Comparison of ENCODE assay signal across 8 mouse cellular contexts in genomic region chr16:94370915-94371300, GRCm38 (mm10). TPM values are rescaled to one million over a fixed set of nuclear protein-coding genes. Genes with fewer than 3 reads are reported as not detected.
DNase-seq lines count a peak whose midpoint lies in the region; ATAC-seq and TF ChIP-seq lines count a peak whose summit lies in the region.

No protein-coding gene starts in this region.

- H3K9ac ChIP-seq in intestine, postnatal 0 days (ENCODE audit: low read depth, low read length) = peak overlapping the region; percentile 84
- peak overlapping the region; percentile 95 for H3K9ac ChIP-seq in liver, embryonic 11.5 days (ENCODE audit: low read depth, low read length)

- peak; percentile 45 for ATAC-seq in common myeloid progenitor, adult 5-6 weeks (replicated peaks; ENCODE audit: low read depth, poor library complexity, severe bottlenecking)
- ATAC-seq in intestine, postnatal 0 days = peak; percentile 80
- ATAC-seq in liver, embryonic 11.5 days (replicated peaks; ENCODE audit: low FRiP score) = peak; percentile 80

- peak overlapping the region; percentile 91 for H3K27ac ChIP-seq in intestine, postnatal 0 days (ENCODE audit: low read depth, low read length)
- peak overlapping the region; percentile 90 for H3K27ac ChIP-seq in liver, embryonic 11.5 days (ENCODE audit: low read depth, low read length)

- H3K36me3 ChIP-seq in intestine, postnatal 0 days (ENCODE audit: control insufficient read depth, insufficient read depth) = no peaks in the 10 kb centered on the region
- no peaks in the 10 kb centered on the region; the same call in 1 of the 2 replicates for H3K36me3 ChIP-seq in liver, embryonic 11.5 days (ENCODE audit: control insufficient read depth, insufficient read depth, low read length)

- no peaks in the 10 kb centered on the region for H3K9me3 ChIP-seq in intestine, postnatal 0 days (ENCODE audit: control insufficient read depth)
- H3K9me3 ChIP-seq in liver, embryonic 11.5 days (ENCODE audit: control insufficient read depth, low read length) = no peaks in the 10 kb centered on the region

- peaks cover 4% of the 10 kb centered on the region; the same call in 1 of the 2 replicates for H3K4me1 ChIP-seq in intestine, postnatal 0 days (replicated peaks; ENCODE audit: control insufficient read depth, insufficient read depth, low read length)
- peaks cover 11% of the 10 kb centered on the region for H3K4me1 ChIP-seq in liver, embryonic 11.5 days (replicated peaks; ENCODE audit: control insufficient read depth, insufficient read depth, low read length)

- H3K27me3 ChIP-seq in intestine, postnatal 0 days (replicated peaks; ENCODE audit: control insufficient read depth, insufficient read depth, low read length) = no peaks in the 10 kb centered on the region
- no peaks in the 10 kb centered on the region for H3K27me3 ChIP-seq in liver, embryonic 11.5 days (replicated peaks; ENCODE audit: control insufficient read depth, insufficient read depth, low read length)

- peak overlapping the region; percentile 87 for H3K4me3 ChIP-seq in intestine, postnatal 0 days (ENCODE audit: low read depth, low read length)
- H3K4me3 ChIP-seq in liver, embryonic 11.5 days (ENCODE audit: low read depth, low read length) = peak overlapping the region; percentile 91

- WGBS in intestine, postnatal 0 days = under 1% methylated on average over 41 of the region's 43 CpGs
- WGBS in liver, embryonic 11.5 days = under 1% methylated on average over 42 of the region's 43 CpGs

- DNase-seq in ovary, postnatal 10 days (ENCODE audit: low spot score) = peak; percentile 32
- no peak for DNase-seq in ovary, postnatal 14 days (ENCODE audit: low spot score)
- DNase-seq in gastrocnemius, postnatal 10 days = peak; percentile 72
- peak; percentile 87 for DNase-seq in liver, embryonic 11.5 days (ENCODE audit: low spot score)
- peak; percentile 11 to 28 for DNase-seq in monocyte, adult 2 months (ENCODE audit: low read depth in 1 of 2, low spot score in 2 of 2)
- DNase-seq in testis, postnatal 14 days (ENCODE audit: low spot score) = peak; percentile 81

- TF ChIP-seq CTCF in intestine, postnatal 0 days (IDR thresholded peaks at IDR 0.05; ENCODE audit: low read depth) = no peak

- H3K4me2 ChIP-seq in intestine, postnatal 0 days (replicated peaks; ENCODE audit: low read depth) = peak overlapping the region; percentile 88
- H3K4me2 ChIP-seq in liver, embryonic 11.5 days = peak overlapping the region; percentile 83

RNA-seq across cellular contexts. Expression of gene Ttc3, which starts 0.5 kb away (rescaled TPM):
- 243 and 254 TPM in 2 replicates for total RNA-seq in common myeloid progenitor, adult 5-6 weeks (2017)
- total RNA-seq in gastrocnemius, postnatal 10 days (2021) = 100 to 1,000 TPM; 103 to 128 TPM
- polyA plus RNA-seq in intestine, postnatal 0 days (2015; fragmentation: Nextera tagmentation; extraction: Ambion mirVana) = 55.2 and 56.6 TPM in 2 replicates
- 101 and 106 TPM in 2 replicates for polyA plus RNA-seq in liver, embryonic 11.5 days (2014; fragmentation: Nextera tagmentation; extraction: Ambion mirVana)

RNA-seq across cellular contexts. Expression of gene Pigp, which starts 0.7 kb away (rescaled TPM):
- 15.8 and 31.0 TPM in 2 replicates for total RNA-seq in common myeloid progenitor, adult 5-6 weeks (2017)
- 100 to 1,000 TPM; 144 to 146 TPM for total RNA-seq in gastrocnemius, postnatal 10 days (2021)
- polyA plus RNA-seq in intestine, postnatal 0 days (2015; fragmentation: Nextera tagmentation; extraction: Ambion mirVana) = 165 and 173 TPM in 2 replicates
- polyA plus RNA-seq in liver, embryonic 11.5 days (2014; fragmentation: Nextera tagmentation; extraction: Ambion mirVana) = 90.4 and 91.6 TPM in 2 replicates

RNA-seq across cellular contexts. Expression of gene Ripply3, which starts 42.7 kb away (rescaled TPM):
- total RNA-seq in common myeloid progenitor, adult 5-6 weeks (2017) = not detected in 2 replicates
- 1 to 10 TPM; 1.9 to 3.4 TPM for total RNA-seq in gastrocnemius, postnatal 10 days (2021)
- 2.7 and 3.1 TPM in 2 replicates for polyA plus RNA-seq in intestine, postnatal 0 days (2015; fragmentation: Nextera tagmentation; extraction: Ambion mirVana)
- polyA plus RNA-seq in liver, embryonic 11.5 days (2014; fragmentation: Nextera tagmentation; extraction: Ambion mirVana) = 4.7 and 5.2 TPM in 2 replicates

RNA-seq across cellular contexts. Expression of gene Hlcs, which starts 57.5 kb away (rescaled TPM):
- 8.7 and 11.3 TPM in 2 replicates for total RNA-seq in common myeloid progenitor, adult 5-6 weeks (2017)
- 1 to 10 TPM; 7.0 to 7.7 TPM for total RNA-seq in gastrocnemius, postnatal 10 days (2021)
- polyA plus RNA-seq in intestine, postnatal 0 days (2015; fragmentation: Nextera tagmentation; extraction: Ambion mirVana) = 2.8 and 3.6 TPM in 2 replicates
- 7.1 and 7.4 TPM in 2 replicates for polyA plus RNA-seq in liver, embryonic 11.5 days (2014; fragmentation: Nextera tagmentation; extraction: Ambion mirVana)
